ENCODE assay signal across 8 mouse cellular contexts in genomic region chr3:20155476-20155875, GRCm38 (mm10). TPM values are rescaled to one million over a fixed set of nuclear protein-coding genes. Genes with fewer than 3 reads are reported as not detected.
DNase-seq lines count a peak whose midpoint lies in the region; ATAC-seq and TF ChIP-seq lines count a peak whose summit lies in the region.

No protein-coding gene starts in this region.

- H3K9me3 ChIP-seq in heart, embryonic 12.5 days (replicated peaks): peaks cover 8% of the 10 kb centered on the region
- 0 out of 2 replicates have a peak, but pooled peaks cover 5% of the 10 kb centered on the region for H3K9me3 ChIP-seq in hindbrain, postnatal 0 days (ENCODE audit: low read length)
- no peaks in the 10 kb centered on the region; the same call in 1 of the 2 replicates for H3K9me3 ChIP-seq in midbrain, embryonic 11.5 days (ENCODE audit: control insufficient read depth, low read length)

- 80% methylated on average over 6 of the region's 6 CpGs for WGBS in heart, embryonic 12.5 days
- 82% methylated on average over 6 of the region's 6 CpGs for WGBS in hindbrain, postnatal 0 days
- 81% methylated on average over 6 of the region's 6 CpGs for WGBS in midbrain, embryonic 11.5 days

- peak overlapping the region; percentile 80; the same call in 1 of the 2 replicates for H3K27ac ChIP-seq in heart, embryonic 12.5 days (ENCODE audit: poor library complexity, severe bottlenecking)
- H3K27ac ChIP-seq in hindbrain, postnatal 0 days: no peak overlapping the region
- H3K27ac ChIP-seq in midbrain, embryonic 11.5 days (ENCODE audit: low read depth, low read length): no peak overlapping the region

- peaks cover 29% of the 10 kb centered on the region for H3K4me1 ChIP-seq in heart, embryonic 12.5 days (replicated peaks)
- H3K4me1 ChIP-seq in hindbrain, postnatal 0 days (ENCODE audit: insufficient read depth, low read length): no peaks in the 10 kb centered on the region
- no peaks in the 10 kb centered on the region; the same call in 1 of the 2 replicates for H3K4me1 ChIP-seq in midbrain, embryonic 11.5 days (ENCODE audit: control insufficient read depth, insufficient read depth, low read length)

- H3K9ac ChIP-seq in heart, embryonic 12.5 days: peak overlapping the region; percentile 98; the same call in 1 of the 2 replicates
- H3K9ac ChIP-seq in hindbrain, postnatal 0 days (replicated peaks; ENCODE audit: low read length): no peak overlapping the region
- no peak overlapping the region for H3K9ac ChIP-seq in midbrain, embryonic 11.5 days (ENCODE audit: low read length)

- no peaks in the 10 kb centered on the region for H3K27me3 ChIP-seq in heart, embryonic 12.5 days (replicated peaks)
- no peaks in the 10 kb centered on the region for H3K27me3 ChIP-seq in hindbrain, postnatal 0 days (ENCODE audit: insufficient read depth, low read length)
- H3K27me3 ChIP-seq in midbrain, embryonic 11.5 days (ENCODE audit: control insufficient read depth, insufficient read depth, low read length): no peaks in the 10 kb centered on the region

- peaks cover 21% of the 10 kb centered on the region for H3K36me3 ChIP-seq in heart, embryonic 12.5 days
- H3K36me3 ChIP-seq in hindbrain, postnatal 0 days (ENCODE audit: insufficient read depth, low read length): no peaks in the 10 kb centered on the region
- no peaks in the 10 kb centered on the region for H3K36me3 ChIP-seq in midbrain, embryonic 11.5 days (ENCODE audit: control insufficient read depth, insufficient read depth, low read length)

- H3K4me2 ChIP-seq in heart, embryonic 12.5 days: peak overlapping the region; percentile 79; the same call in 1 of the 2 replicates
- H3K4me2 ChIP-seq in hindbrain, postnatal 0 days (ENCODE audit: low read depth, low read length): peak overlapping the region; percentile 96
- H3K4me2 ChIP-seq in midbrain, embryonic 11.5 days: peak overlapping the region; percentile 90

- no peak for ATAC-seq in heart, embryonic 12.5 days (ENCODE audit: insufficient number of reproducible peaks, low FRiP score)
- no peak for ATAC-seq in hindbrain, postnatal 0 days
- no peak for ATAC-seq in midbrain, embryonic 11.5 days (ENCODE audit: low FRiP score)

- H3K4me3 ChIP-seq in heart, embryonic 12.5 days: peak overlapping the region; percentile 70
- 0 out of 2 replicates have a peak overlapping the region, but pooled peaks have one; percentile 87 for H3K4me3 ChIP-seq in hindbrain, postnatal 0 days (ENCODE audit: low read length)
- H3K4me3 ChIP-seq in midbrain, embryonic 11.5 days (ENCODE audit: low read depth, low read length): no peak overlapping the region; the same call in 1 of the 2 replicates

- no peak for DNase-seq in heart, adult 8-10 months (ENCODE audit: low spot score)
- DNase-seq in c-Kit-positive CD71-negative TER-119-negative erythroid progenitor cells, embryonic 14.5 days (ENCODE audit: low read depth): peak; percentile 14
- no peak for DNase-seq in hindbrain, postnatal 0 days (ENCODE audit: low spot score)
- DNase-seq in midbrain, embryonic 11.5 days (ENCODE audit: low spot score, missing footprints): no peak
- no peak for DNase-seq in cerebellum, postnatal 25 days
- no peak for DNase-seq in right cerebral cortex, adult 2 months (ENCODE audit: low spot score in 2 of 2)
- DNase-seq in thymus, postnatal 14 days: no peak

- no peak for TF ChIP-seq CTCF in hindbrain, postnatal 0 days (IDR thresholded peaks at IDR 0.05; ENCODE audit: low read depth)

RNA-seq across cellular contexts. Expression of gene Gyg, which starts 0.4 kb away (rescaled TPM):
- polyA plus RNA-seq in heart, embryonic 12.5 days (2016; fragmentation: Nextera tagmentation; extraction: Ambion mirVana): 687 and 707 TPM in 2 replicates
- 100 to 1,000 TPM; 159 to 174 (median 169) TPM for total RNA-seq in heart, adult 8-10 months (2022)
- 39.9 and 41.0 TPM in 2 replicates for total RNA-seq in hindbrain, postnatal 0 days (2014; rRNA removed)
- polyA plus RNA-seq in hindbrain, postnatal 0 days (2015; fragmentation: Nextera tagmentation; extraction: Ambion mirVana): 84.9 and 87.7 TPM in 2 replicates
- 32.7 and 33.0 TPM in 2 replicates for polyA plus RNA-seq in midbrain, embryonic 11.5 days (2014; fragmentation: Nextera tagmentation; extraction: Ambion mirVana)
